Mouse (Mus musculus) midbrain, embryonic 15.5 days (tissue): ENCODE results near the gene Cnot10. TPM values are rescaled to one million over a fixed set of nuclear protein-coding genes. Genes with fewer than 3 reads are reported as not detected.

Experiments used
- ATAC-seq: fragments of 200-750 bp; cut with Nextera tagmentation; replicated peaks from 2 replicates; pipeline ENCODE4 v1.8.0; 2017; ENCODE audit warnings: moderate TSS enrichment
- H3K27ac ChIP-seq: fragments of 300-500 bp; sonication (generic); 2 replicates; pipeline ENCODE4 v1.5.1; 2015; ENCODE audit warnings: mild to moderate bottlenecking, inconsistent platforms
- H3K27me3 ChIP-seq: fragments of 300-500 bp; sonication (generic); replicated peaks from 2 replicates; pipeline ENCODE4 v1.6.1; 2015; ENCODE audit warnings: inconsistent platforms
- H3K36me3 ChIP-seq: fragments of 300-500 bp; sonication (generic); replicated peaks from 2 replicates; pipeline ENCODE4 v1.6.1; 2015; ENCODE audit warnings: inconsistent platforms
- H3K4me1 ChIP-seq: fragments of 300-500 bp; sonication (generic); 2 replicates; pipeline ENCODE4 v1.6.1; 2015; ENCODE audit warnings: inconsistent platforms
- H3K4me2 ChIP-seq: fragments of 300-500 bp; sonication (generic); 2 replicates; pipeline ENCODE4 v1.6.1; 2015; ENCODE audit warnings: inconsistent platforms, mild to moderate bottlenecking, moderate library complexity
- H3K4me3 ChIP-seq: fragments of 300-500 bp; sonication (generic); 2 replicates; pipeline ENCODE4 v1.5.1; 2015; ENCODE audit warnings: mild to moderate bottlenecking, inconsistent platforms
- H3K9ac ChIP-seq: fragments of 300-500 bp; sonication (generic); 2 replicates; pipeline ENCODE4 v1.6.1; 2015; ENCODE audit warnings: mild to moderate bottlenecking, inconsistent platforms
- H3K9me3 ChIP-seq: fragments of 300-500 bp; sonication (generic); 2 replicates; pipeline ENCODE4 v1.6.1; 2016; ENCODE audit warnings: inconsistent platforms
- WGBS: fragments of 180-500 bp; shearing (Covaris S2); methylation state at CpG from one replicate; pipeline ENCODE4 v1.1.7; 2015; ENCODE audit warnings: mixed read lengths; 5-methylcytosine and 5-hydroxymethylcytosine counted together
- polyA plus RNA-seq: library from polyadenylated mRNA; unstranded; fragments of >200 nt; fragmentation: Nextera tagmentation; extraction: Ambion mirVana; gene quantifications from 2 replicates; pipeline ENCODE4 v1.2.1, GENCODE M21; 2015

Cnot10 gene
- polyA plus RNA-seq, 1 experiment from 2014 or later: 61.0 TPM

- ATAC-seq: no peak
- Histone ChIP-seq H3K4me3 (no peak overlapping the region), H3K4me2 (no peak overlapping the region), H3K27ac (no peak overlapping the region), H3K27me3 (peaks cover 4% of the 10 kb centered on the region; the same call in 1 of the 2 replicates), H3K9me3 (no peaks in the 10 kb centered on the region), H3K36me3 (no peaks in the 10 kb centered on the region), H3K9ac (no peak overlapping the region), H3K4me1 (peaks cover 10% of the 10 kb centered on the region; the same call in 1 of the 2 replicates)
- 19% methylated on average over 6 of the region's 6 CpGs for WGBS
Observed at GRCm38 (mm10) chr9:114550033-114550432, 90.0 kb downstream of the Cnot10 start.

GRCm38 (mm10) chr9:114549117-114549516 is 90.9 kb downstream of the Cnot10 start:
- H3K36me3 ChIP-seq: no peaks in the 10 kb centered on the region
- peaks cover 4% of the 10 kb centered on the region; the same call in 1 of the 2 replicates for H3K27me3 ChIP-seq
- H3K4me3 ChIP-seq: no peak overlapping the region
- no peak overlapping the region for H3K4me2 ChIP-seq
- no peak for ATAC-seq
- 0 out of 2 replicates have a peak, but pooled peaks cover 3% of the 10 kb centered on the region for H3K4me1 ChIP-seq
- 17% methylated on average over 5 of the region's 5 CpGs for WGBS
- no peaks in the 10 kb centered on the region for H3K9me3 ChIP-seq
- no peak overlapping the region for H3K9ac ChIP-seq
- no peak overlapping the region for H3K27ac ChIP-seq

GRCm38 (mm10) chr9:114548496-114548895 is 91.5 kb downstream of the Cnot10 start:
- no peak overlapping the region for H3K4me3 ChIP-seq
- H3K9me3 ChIP-seq: no peaks in the 10 kb centered on the region
- no peaks in the 10 kb centered on the region for H3K36me3 ChIP-seq
- WGBS: 43% methylated on average over 4 of the region's 4 CpGs
- ATAC-seq: no peak
- H3K4me2 ChIP-seq: no peak overlapping the region
- no peak overlapping the region for H3K9ac ChIP-seq
- H3K4me1 ChIP-seq: 0 out of 2 replicates have a peak, but pooled peaks cover 3% of the 10 kb centered on the region
- peaks cover 4% of the 10 kb centered on the region; the same call in 1 of the 2 replicates for H3K27me3 ChIP-seq
- H3K27ac ChIP-seq: no peak overlapping the region

GRCm38 (mm10) chr9:114547643-114548077 is 92.3 kb downstream of the Cnot10 start:
- Histone ChIP-seq H3K27ac (no peak overlapping the region), H3K27me3 (peaks cover 4% of the 10 kb centered on the region; the same call in 1 of the 2 replicates), H3K4me3 (no peak overlapping the region), H3K4me1 (0 out of 2 replicates have a peak, but pooled peaks cover 3% of the 10 kb centered on the region), H3K4me2 (no peak overlapping the region), H3K9ac (no peak overlapping the region), H3K9me3 (no peaks in the 10 kb centered on the region), H3K36me3 (no peaks in the 10 kb centered on the region)
- 35% methylated on average over 6 of the region's 6 CpGs for WGBS
- ATAC-seq: no peak

- peaks cover 4% of the 10 kb centered on the region; the same call in 1 of the 2 replicates for H3K27me3 ChIP-seq
- H3K27ac ChIP-seq: no peak overlapping the region
- no peak overlapping the region for H3K9ac ChIP-seq
- H3K4me3 ChIP-seq: no peak overlapping the region
- no peak overlapping the region for H3K4me2 ChIP-seq
- H3K9me3 ChIP-seq: no peaks in the 10 kb centered on the region
- H3K36me3 ChIP-seq: no peaks in the 10 kb centered on the region
- 0 out of 2 replicates have a peak, but pooled peaks cover 3% of the 10 kb centered on the region for H3K4me1 ChIP-seq
- ATAC-seq: no peak
- WGBS: 70% methylated on average over 12 of the region's 12 CpGs
Observed at GRCm38 (mm10) chr9:114546765-114547164, 93.2 kb downstream of the Cnot10 start.

- no peak for ATAC-seq
- Histone ChIP-seq H3K27me3 (peaks cover 4% of the 10 kb centered on the region; the same call in 1 of the 2 replicates), H3K4me2 (no peak overlapping the region), H3K27ac (no peak overlapping the region), H3K9me3 (no peaks in the 10 kb centered on the region), H3K4me3 (no peak overlapping the region), H3K36me3 (no peaks in the 10 kb centered on the region), H3K9ac (no peak overlapping the region), H3K4me1 (0 out of 2 replicates have a peak, but pooled peaks cover 3% of the 10 kb centered on the region)
- WGBS: 30% methylated on average over 9 of the region's 9 CpGs
Observed at GRCm38 (mm10) chr9:114544754-114545393, 95.1 kb downstream of the Cnot10 start.

- Histone ChIP-seq H3K4me3 (no peak overlapping the region), H3K27me3 (peaks cover 4% of the 10 kb centered on the region; the same call in 1 of the 2 replicates), H3K9me3 (no peaks in the 10 kb centered on the region), H3K27ac (no peak overlapping the region), H3K4me1 (0 out of 2 replicates have a peak, but pooled peaks cover 3% of the 10 kb centered on the region), H3K36me3 (no peaks in the 10 kb centered on the region), H3K4me2 (no peak overlapping the region), H3K9ac (no peak overlapping the region)
- 60% methylated on average over 17 of the region's 17 CpGs for WGBS
- 0 out of 2 replicates have a peak, but pooled peaks have one; percentile 30 for ATAC-seq
Observed at GRCm38 (mm10) chr9:114543882-114544753, 95.9 kb downstream of the Cnot10 start.

GRCm38 (mm10) chr9:114541279-114541741 is 98.7 kb downstream of the Cnot10 start:
- WGBS: 32% methylated on average over 1 of the region's 1 CpGs

GRCm38 (mm10) chr9:114538996-114539563 is 100.9 kb downstream of the Cnot10 start:
- no peaks in the 10 kb centered on the region for H3K9me3 ChIP-seq
- H3K4me1 ChIP-seq: no peaks in the 10 kb centered on the region
- no peaks in the 10 kb centered on the region for H3K36me3 ChIP-seq
- no peak overlapping the region for H3K9ac ChIP-seq
- 70% methylated on average over 7 of the region's 7 CpGs for WGBS
- no peak overlapping the region for H3K27ac ChIP-seq
- no peak overlapping the region for H3K4me2 ChIP-seq
- no peaks in the 10 kb centered on the region for H3K27me3 ChIP-seq
- no peak for ATAC-seq
- H3K4me3 ChIP-seq: no peak overlapping the region

More at GRCm38 (mm10) chr9:114541279-114541741, 98.7 kb downstream of the Cnot10 start:
- H3K4me3 ChIP-seq: no peak overlapping the region
- no peak overlapping the region for H3K27ac ChIP-seq
- H3K4me2 ChIP-seq: no peak overlapping the region
- ATAC-seq: no peak
- H3K4me1 ChIP-seq: no peaks in the 10 kb centered on the region
- H3K36me3 ChIP-seq: no peaks in the 10 kb centered on the region
- no peaks in the 10 kb centered on the region for H3K27me3 ChIP-seq
- no peaks in the 10 kb centered on the region for H3K9me3 ChIP-seq
- H3K9ac ChIP-seq: no peak overlapping the region

- Histone ChIP-seq H3K27me3 (no peaks in the 10 kb centered on the region), H3K36me3 (no peaks in the 10 kb centered on the region), H3K4me1 (no peaks in the 10 kb centered on the region), H3K27ac (no peak overlapping the region), H3K9me3 (no peaks in the 10 kb centered on the region), H3K9ac (no peak overlapping the region), H3K4me2 (no peak overlapping the region), H3K4me3 (no peak overlapping the region)
- WGBS: 15% methylated on average over 2 of the region's 2 CpGs
- no peak for ATAC-seq
Observed at GRCm38 (mm10) chr9:114536628-114537027, 103.4 kb downstream of the Cnot10 start.
